In the genomic region with DNA sequence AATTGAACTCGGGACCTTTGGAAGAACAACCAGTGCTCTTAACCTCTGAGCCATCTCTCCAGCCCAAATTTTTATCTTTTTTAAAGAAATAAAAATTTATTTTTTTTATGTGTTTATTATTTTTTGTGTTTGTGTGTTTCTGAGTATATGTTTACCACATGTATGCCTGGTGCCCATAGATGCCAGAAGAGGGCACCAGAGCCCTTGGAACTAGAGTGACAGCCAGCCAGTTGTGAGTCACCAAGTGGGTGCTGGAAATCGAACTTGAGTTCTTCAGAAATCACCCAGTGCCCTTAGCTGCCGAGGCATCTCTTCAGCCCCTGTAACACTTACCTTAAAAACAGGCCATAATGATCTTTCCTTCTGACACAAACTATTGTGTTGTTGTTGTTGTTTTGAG, we compare ENCODE assay signal across 24 mouse cellular contexts. TPM values are rescaled to one million over a fixed set of nuclear protein-coding genes. Genes with fewer than 3 reads are reported as not detected.
DNase-seq lines count a peak whose midpoint lies in the region; ATAC-seq and TF ChIP-seq lines count a peak whose summit lies in the region.
"Had no signal": no experiment of that assay in that cellular context is flagged by ENCODE, and none has a peak within 500 bp of the region (broad histone marks: within the 10 kb centered on the region; RNA-seq: fewer than 3 reads in every experiment).

No protein-coding gene starts in this region.

- H3K9me3 ChIP-seq in kidney, embryonic 15.5 days (replicated peaks) = no peaks in the 10 kb centered on the region
- H3K9me3 ChIP-seq: embryonic facial prominence, embryonic 12.5 days; heart, embryonic 13.5 days; hindbrain, embryonic 15.5 days had no signal

- no peak overlapping the region for H3K4me2 ChIP-seq in kidney, embryonic 15.5 days
- H3K4me2 ChIP-seq: embryonic facial prominence, embryonic 12.5 days; heart, embryonic 13.5 days; hindbrain, embryonic 15.5 days had no signal

- peak; percentile 12; the same call in 1 of the 2 replicates for TF ChIP-seq CTCF in gastrocnemius, adult 2 months (IDR thresholded peaks at IDR 0.05)

- H3K9ac ChIP-seq in kidney, embryonic 15.5 days = no peak overlapping the region
- H3K9ac ChIP-seq: embryonic facial prominence, embryonic 12.5 days; forebrain, postnatal 0 days; heart, embryonic 13.5 days; hindbrain, embryonic 15.5 days had no signal

- no peaks in the 10 kb centered on the region for H3K36me3 ChIP-seq in kidney, embryonic 15.5 days
- H3K36me3 ChIP-seq: embryonic facial prominence, embryonic 12.5 days; heart, embryonic 13.5 days; hindbrain, embryonic 15.5 days had no signal

- intact Hi-C loops in gastrocnemius, adult 2 months (cut with DNase I) = no loop called here

- no peak overlapping the region for H3K4me3 ChIP-seq in gastrocnemius, adult 2 months
- H3K4me3 ChIP-seq in kidney, embryonic 15.5 days (replicated peaks) = no peak overlapping the region
- H3K4me3 ChIP-seq: embryonic facial prominence, embryonic 12.5 days; heart, embryonic 13.5 days; hindbrain, embryonic 15.5 days had no signal

- 88% methylated on average over 3 of the region's 3 CpGs for WGBS in kidney, embryonic 15.5 days

- no peak overlapping the region for H3K27ac ChIP-seq in gastrocnemius, adult 2 months
- H3K27ac ChIP-seq in kidney, embryonic 15.5 days = no peak overlapping the region
- H3K27ac ChIP-seq: embryonic facial prominence, embryonic 12.5 days; heart, embryonic 13.5 days; hindbrain, embryonic 15.5 days had no signal

- H3K4me1 ChIP-seq in kidney, embryonic 15.5 days = no peaks in the 10 kb centered on the region
- H3K4me1 ChIP-seq: embryonic facial prominence, embryonic 12.5 days; hindbrain, embryonic 15.5 days had no signal

- ATAC-seq in kidney, embryonic 15.5 days (replicated peaks; ENCODE audit: low FRiP score) = no peak
- ATAC-seq: activated CD4-positive, CD25-positive, alpha-beta regulatory T cell, adult 4 months; forebrain, postnatal 0 days had no signal

- no peaks in the 10 kb centered on the region for H3K27me3 ChIP-seq in kidney, embryonic 15.5 days
- H3K27me3 ChIP-seq: embryonic facial prominence, embryonic 12.5 days; heart, embryonic 13.5 days; hindbrain, embryonic 15.5 days had no signal

- no peak for DNase-seq in gastrocnemius, adult 2 months
- no peak for DNase-seq in gastrocnemius, adult 8-10 months (ENCODE audit: low spot score in 2 of 2)
- DNase-seq in 416B (ENCODE audit: low read depth) = peak; percentile 41
- DNase-seq in ES-CJ7 (ENCODE audit: low read depth, low spot score) = peak; percentile 36
- DNase-seq in ZHBTc4 (ENCODE audit: low read depth, low spot score) = peak; percentile 45
- no peak for DNase-seq in spleen, postnatal 14 days (ENCODE audit: low spot score in 2 of 2)
- no peak for DNase-seq in cerebellum, adult 11 months
- DNase-seq: adrenal gland, postnatal 14 days; cerebellum, adult 9-10 months; cerebellum, postnatal 25 days; forebrain, postnatal 0 days; gastrocnemius, postnatal 36 days; heart, adult 11 months; heart, postnatal 36 days; kidney, adult 11 months had no signal

RNA-seq across cellular contexts. Expression of gene Pabpc4, which starts 8.9 kb away (rescaled TPM):
- total RNA-seq in gastrocnemius, adult 2 months (2021) = 100 to 1,000 TPM; 325 to 341 TPM
- total RNA-seq in gastrocnemius, adult 8-10 months (2022) = 100 to 1,000 TPM; 325 to 385 (median 343) TPM
- polyA plus RNA-seq in kidney, embryonic 15.5 days (2015; fragmentation: Nextera tagmentation; extraction: Ambion mirVana) = 45.3 and 47.4 TPM in 2 replicates

RNA-seq across cellular contexts. Expression of gene Heyl, which starts 37.7 kb away (rescaled TPM):
- 1 to 10 TPM; 5.1 to 6.4 TPM for total RNA-seq in gastrocnemius, adult 2 months (2021)
- 1 to 10 TPM; 2.9 to 4.7 (median 3.2) TPM for total RNA-seq in gastrocnemius, adult 8-10 months (2022)
- polyA plus RNA-seq in kidney, embryonic 15.5 days (2015; fragmentation: Nextera tagmentation; extraction: Ambion mirVana) = 44.2 and 47.7 TPM in 2 replicates
- polyA plus RNA-seq: activated CD4-positive, CD25-positive, alpha-beta regulatory T cell, adult 4 months had no signal

RNA-seq across cellular contexts. Expression of gene Oxct2a, which starts 52.4 kb away (rescaled TPM):
- total RNA-seq in gastrocnemius, adult 2 months (2021) = under 1 TPM in 1 of 2 experiments, not detected in 1; 0.33 TPM
- under 1 TPM in 1 of 4 experiments, not detected in 3; 0.27 TPM for total RNA-seq in gastrocnemius, adult 8-10 months (2022)
- not detected in 2 replicates for polyA plus RNA-seq in kidney, embryonic 15.5 days (2015; fragmentation: Nextera tagmentation; extraction: Ambion mirVana)
- total RNA-seq: adrenal gland, adult 18-20 months; adrenal gland, postnatal 14 days; heart, postnatal 36 days had no signal
- polyA plus RNA-seq: activated CD4-positive, CD25-positive, alpha-beta regulatory T cell, adult 4 months; embryonic facial prominence, embryonic 12.5 days; forebrain, embryonic 11.5 days; heart, embryonic 13.5 days; heart, postnatal 0 days; hindbrain, embryonic 11.5 days; hindbrain, embryonic 15.5 days had no signal

Comparison
In these comparisons a context has a peak if more than half of its experiments do, and no peak if none do; other contexts are left out.
1. DNase-seq: peak in 416B (single experiment), ES-CJ7 (single experiment) and ZHBTc4 (single experiment); none in gastrocnemius, adult 2 months (single experiment), gastrocnemius, adult 8-10 months (0 of 2), spleen, postnatal 14 days (0 of 2) and cerebellum, adult 11 months (single experiment).